In genomic region chr8:119656709-119657464, GRCm38 (mm10) we compare ENCODE assay signal across 9 mouse cellular contexts. TPM values are rescaled to one million over a fixed set of nuclear protein-coding genes. Genes with fewer than 3 reads are reported as not detected.
DNase-seq lines count a peak whose midpoint lies in the region; ATAC-seq and TF ChIP-seq lines count a peak whose summit lies in the region.
"Had no signal": no experiment of that assay in that cellular context is flagged by ENCODE, and none has a peak within 500 bp of the region (broad histone marks: within the 10 kb centered on the region; RNA-seq: fewer than 3 reads in every experiment).

No protein-coding gene starts in this region.

- H3K4me2 ChIP-seq in forebrain, postnatal 0 days (ENCODE audit: low read depth), result no peak overlapping the region
- no peak overlapping the region for H3K4me2 ChIP-seq in forebrain, embryonic 16.5 days (ENCODE audit: low read length)
- no peak overlapping the region for H3K4me2 ChIP-seq in liver, embryonic 14.5 days (ENCODE audit: low read depth)
- no peak overlapping the region for H3K4me2 ChIP-seq in hindbrain, embryonic 11.5 days (replicated peaks; ENCODE audit: low read depth, low read length)

- no peak for ATAC-seq in forebrain, postnatal 0 days
- no peak for ATAC-seq in forebrain, embryonic 16.5 days
- no peak for ATAC-seq in liver, embryonic 14.5 days (ENCODE audit: insufficient read depth)
- ATAC-seq in hindbrain, embryonic 11.5 days (ENCODE audit: low FRiP score), result no peak

- no peaks in the 10 kb centered on the region for H3K36me3 ChIP-seq in forebrain, postnatal 0 days (ENCODE audit: insufficient read depth)
- no peaks in the 10 kb centered on the region for H3K36me3 ChIP-seq in forebrain, embryonic 16.5 days (ENCODE audit: control insufficient read depth, insufficient read depth)
- no peaks in the 10 kb centered on the region for H3K36me3 ChIP-seq in liver, embryonic 14.5 days (replicated peaks; ENCODE audit: control insufficient read depth, insufficient read depth, low read depth)
- no peaks in the 10 kb centered on the region for H3K36me3 ChIP-seq in hindbrain, embryonic 11.5 days (ENCODE audit: control insufficient read depth, insufficient read depth, low read length)

- no peaks in the 10 kb centered on the region for H3K9me3 ChIP-seq in forebrain, postnatal 0 days (ENCODE audit: low read length)
- H3K9me3 ChIP-seq in forebrain, embryonic 16.5 days (ENCODE audit: control insufficient read depth, low read length), result no peaks in the 10 kb centered on the region
- H3K9me3 ChIP-seq in liver, embryonic 14.5 days (ENCODE audit: control insufficient read depth, low read length), result no peaks in the 10 kb centered on the region
- no peaks in the 10 kb centered on the region for H3K9me3 ChIP-seq in hindbrain, embryonic 11.5 days (ENCODE audit: control insufficient read depth, low read length)

- DNase-seq in forebrain, postnatal 0 days, result no peak
- DNase-seq in urinary bladder, postnatal 14 days (ENCODE audit: low spot score), result peak; percentile 53
- DNase-seq in urinary bladder, postnatal 4 days (ENCODE audit: low spot score in 2 of 2), result no peak
- DNase-seq in liver, embryonic 14.5 days (ENCODE audit: low read depth in 3 of 3, low spot score in 3 of 3), result no peak
- DNase-seq in frontal cortex, adult 2 months (ENCODE audit: extremely low spot score in 1 of 2, low spot score in 1 of 2), result no peak
- no peak for DNase-seq in cerebellum, adult 8-10 months
- no peak for DNase-seq in hindbrain, embryonic 11.5 days (ENCODE audit: low spot score)

- H3K4me3 ChIP-seq in forebrain, postnatal 0 days (ENCODE audit: low read depth, low read length), result no peak overlapping the region
- H3K4me3 ChIP-seq in forebrain, embryonic 16.5 days (replicated peaks; ENCODE audit: low read length), result no peak overlapping the region
- H3K4me3 ChIP-seq in liver, embryonic 14.5 days (ENCODE audit: insufficient read depth in 1 of 2, low read depth in 2 of 2, low read length in 2 of 2), result no peak overlapping the region
- no peak overlapping the region for H3K4me3 ChIP-seq in hindbrain, embryonic 11.5 days (ENCODE audit: low read depth, low read length)

- TF ChIP-seq CTCF in forebrain, postnatal 0 days (IDR thresholded peaks at IDR 0.05; ENCODE audit: low read depth), result peak; percentile 36
- peak; percentile 70 for TF ChIP-seq CTCF in liver, embryonic 14.5 days (IDR thresholded peaks at IDR 0.05; ENCODE audit: low read depth)

- TF ChIP-seq EP300 in liver, embryonic 14.5 days (IDR thresholded peaks at IDR 0.05; ENCODE audit: low read depth), result no peak

- H3K4me1 ChIP-seq in forebrain, postnatal 0 days (ENCODE audit: insufficient read depth), result no peaks in the 10 kb centered on the region
- H3K4me1 ChIP-seq in forebrain, embryonic 16.5 days (replicated peaks; ENCODE audit: control insufficient read depth, insufficient read depth, low read length), result peaks cover 5% of the 10 kb centered on the region; the same call in 1 of the 2 replicates
- no peaks in the 10 kb centered on the region; a peak in 1 of 4 replicates for H3K4me1 ChIP-seq in liver, embryonic 14.5 days (replicated peaks; ENCODE audit: control insufficient read depth in 2 of 2, insufficient read depth in 2 of 2, low read length in 1 of 2)
- H3K4me1 ChIP-seq in hindbrain, embryonic 11.5 days (replicated peaks; ENCODE audit: control insufficient read depth, insufficient read depth, low read length), result peaks cover 4% of the 10 kb centered on the region; the same call in 1 of the 2 replicates

- no peak overlapping the region for H3K27ac ChIP-seq in forebrain, postnatal 0 days (ENCODE audit: low read depth, low read length)
- H3K27ac ChIP-seq in forebrain, embryonic 16.5 days (ENCODE audit: low read length), result no peak overlapping the region
- H3K27ac ChIP-seq in liver, embryonic 14.5 days, result no peak overlapping the region
- H3K27ac ChIP-seq in hindbrain, embryonic 11.5 days (ENCODE audit: low read depth, low read length), result no peak overlapping the region

- H3K9ac ChIP-seq in forebrain, postnatal 0 days, result no peak overlapping the region
- H3K9ac ChIP-seq in forebrain, embryonic 16.5 days (replicated peaks; ENCODE audit: low read depth, low read length), result no peak overlapping the region
- H3K9ac ChIP-seq in liver, embryonic 14.5 days (replicated peaks), result no peak overlapping the region
- H3K9ac ChIP-seq in hindbrain, embryonic 11.5 days (ENCODE audit: low read depth, low read length), result no peak overlapping the region

- H3K27me3 ChIP-seq in forebrain, postnatal 0 days (ENCODE audit: insufficient read depth, low read length), result no peaks in the 10 kb centered on the region
- H3K27me3 ChIP-seq in forebrain, embryonic 16.5 days (replicated peaks; ENCODE audit: control insufficient read depth, insufficient read depth, low read length), result no peaks in the 10 kb centered on the region
- no peaks in the 10 kb centered on the region for H3K27me3 ChIP-seq in liver, embryonic 14.5 days (ENCODE audit: control insufficient read depth, insufficient read depth, low read length)
- H3K27me3 ChIP-seq in hindbrain, embryonic 11.5 days (ENCODE audit: control insufficient read depth, insufficient read depth, low read length), result no peaks in the 10 kb centered on the region

- WGBS in forebrain, postnatal 0 days, result 56% methylated on average over 5 of the region's 5 CpGs
- WGBS in forebrain, embryonic 16.5 days, result 58% methylated on average over 5 of the region's 5 CpGs
- 44% methylated on average over 5 of the region's 5 CpGs for WGBS in liver, embryonic 14.5 days (ENCODE audit: insufficient replicate concordance)
- WGBS in hindbrain, embryonic 11.5 days, result 52% methylated on average over 5 of the region's 5 CpGs

RNA-seq across cellular contexts. Expression of gene Wfdc1, which starts 9.3 kb away (rescaled TPM):
- 8.6 and 8.9 TPM in 2 replicates for total RNA-seq in forebrain, postnatal 0 days (2014; rRNA removed)
- polyA plus RNA-seq in forebrain, postnatal 0 days (2015; fragmentation: Nextera tagmentation; extraction: Ambion mirVana), result 8.3 and 9.0 TPM in 2 replicates
- 3.5 and 4.2 TPM in 2 replicates for polyA plus RNA-seq in forebrain, embryonic 16.5 days (2015; fragmentation: Nextera tagmentation; extraction: Ambion mirVana)
- 0.95 and 0.99 TPM in 2 replicates for polyA plus RNA-seq in liver, embryonic 14.5 days (2012; rRNA removed)
- polyA plus RNA-seq in liver, embryonic 14.5 days (2014; fragmentation: Nextera tagmentation; extraction: Ambion mirVana), result 1.3 and 2.1 TPM in 2 replicates
- polyA plus RNA-seq in frontal cortex, adult 2 months (2012; rRNA removed), result 18.2 and 24.3 TPM in 2 replicates
- 3.6 and 4.6 TPM in 2 replicates for polyA plus RNA-seq in hindbrain, embryonic 11.5 days (2014; fragmentation: Nextera tagmentation; extraction: Ambion mirVana)

RNA-seq across cellular contexts. Expression of gene Kcng4, which starts 21.4 kb away (rescaled TPM):
- total RNA-seq in forebrain, postnatal 0 days (2014; rRNA removed), result 0.38 and 1.5 TPM in 2 replicates
- polyA plus RNA-seq in forebrain, postnatal 0 days (2015; fragmentation: Nextera tagmentation; extraction: Ambion mirVana), result 0.34 and 0.90 TPM in 2 replicates
- not detected in 2 replicates for polyA plus RNA-seq in forebrain, embryonic 16.5 days (2015; fragmentation: Nextera tagmentation; extraction: Ambion mirVana)
- polyA plus RNA-seq in liver, embryonic 14.5 days (2012; rRNA removed), result not detected in 2 replicates
- not detected in 2 replicates for polyA plus RNA-seq in liver, embryonic 14.5 days (2014; fragmentation: Nextera tagmentation; extraction: Ambion mirVana)
- 3.1 and 4.9 TPM in 2 replicates for polyA plus RNA-seq in frontal cortex, adult 2 months (2012; rRNA removed)
- polyA plus RNA-seq in hindbrain, embryonic 11.5 days (2014; fragmentation: Nextera tagmentation; extraction: Ambion mirVana), result 0.10 TPM in 1 of 2 replicates, not detected in the other

RNA-seq across cellular contexts. Expression of gene Atp2c2, which starts 42.9 kb away (rescaled TPM):
- total RNA-seq in forebrain, postnatal 0 days (2014; rRNA removed), result not detected in 2 replicates
- polyA plus RNA-seq in forebrain, postnatal 0 days (2015; fragmentation: Nextera tagmentation; extraction: Ambion mirVana), result 0.15 and 0.22 TPM in 2 replicates
- polyA plus RNA-seq in forebrain, embryonic 16.5 days (2015; fragmentation: Nextera tagmentation; extraction: Ambion mirVana), result 0.06 and 0.14 TPM in 2 replicates
- polyA plus RNA-seq in liver, embryonic 14.5 days (2012; rRNA removed), result 0.08 and 0.11 TPM in 2 replicates
- polyA plus RNA-seq in liver, embryonic 14.5 days (2014; fragmentation: Nextera tagmentation; extraction: Ambion mirVana), result 0.08 and 0.10 TPM in 2 replicates
- 0.69 and 0.98 TPM in 2 replicates for polyA plus RNA-seq in frontal cortex, adult 2 months (2012; rRNA removed)
- 0.40 and 0.96 TPM in 2 replicates for polyA plus RNA-seq in hindbrain, embryonic 11.5 days (2014; fragmentation: Nextera tagmentation; extraction: Ambion mirVana)

RNA-seq across cellular contexts. Expression of gene Adad2, which starts 44.3 kb away (rescaled TPM):
- total RNA-seq in forebrain, postnatal 0 days (2014; rRNA removed), result not detected in 2 replicates
- 0.09 and 0.16 TPM in 2 replicates for polyA plus RNA-seq in forebrain, postnatal 0 days (2015; fragmentation: Nextera tagmentation; extraction: Ambion mirVana)
- polyA plus RNA-seq in forebrain, embryonic 16.5 days (2015; fragmentation: Nextera tagmentation; extraction: Ambion mirVana), result not detected in 2 replicates
- polyA plus RNA-seq in liver, embryonic 14.5 days (2012; rRNA removed), result not detected in 2 replicates
- polyA plus RNA-seq in liver, embryonic 14.5 days (2014; fragmentation: Nextera tagmentation; extraction: Ambion mirVana), result not detected in 2 replicates
- polyA plus RNA-seq in frontal cortex, adult 2 months (2012; rRNA removed), result 0.08 TPM in 1 of 2 replicates, not detected in the other
- 0.13 TPM in 1 of 2 replicates, not detected in the other for polyA plus RNA-seq in hindbrain, embryonic 11.5 days (2014; fragmentation: Nextera tagmentation; extraction: Ambion mirVana)
- total RNA-seq: heart, adult 18-20 months had no signal

RNA-seq across cellular contexts. Expression of gene Taf1c, which starts 51.9 kb away (rescaled TPM):
- 17.6 and 21.1 TPM in 2 replicates for total RNA-seq in forebrain, postnatal 0 days (2014; rRNA removed)
- polyA plus RNA-seq in forebrain, postnatal 0 days (2015; fragmentation: Nextera tagmentation; extraction: Ambion mirVana), result 10.1 and 10.9 TPM in 2 replicates
- 19.3 and 19.4 TPM in 2 replicates for polyA plus RNA-seq in forebrain, embryonic 16.5 days (2015; fragmentation: Nextera tagmentation; extraction: Ambion mirVana)
- 6.6 and 6.9 TPM in 2 replicates for polyA plus RNA-seq in liver, embryonic 14.5 days (2012; rRNA removed)
- polyA plus RNA-seq in liver, embryonic 14.5 days (2014; fragmentation: Nextera tagmentation; extraction: Ambion mirVana), result 4.7 and 5.2 TPM in 2 replicates
- polyA plus RNA-seq in frontal cortex, adult 2 months (2012; rRNA removed), result 15.3 and 16.3 TPM in 2 replicates
- 10.1 and 11.9 TPM in 2 replicates for polyA plus RNA-seq in hindbrain, embryonic 11.5 days (2014; fragmentation: Nextera tagmentation; extraction: Ambion mirVana)
